In the genomic region with DNA sequence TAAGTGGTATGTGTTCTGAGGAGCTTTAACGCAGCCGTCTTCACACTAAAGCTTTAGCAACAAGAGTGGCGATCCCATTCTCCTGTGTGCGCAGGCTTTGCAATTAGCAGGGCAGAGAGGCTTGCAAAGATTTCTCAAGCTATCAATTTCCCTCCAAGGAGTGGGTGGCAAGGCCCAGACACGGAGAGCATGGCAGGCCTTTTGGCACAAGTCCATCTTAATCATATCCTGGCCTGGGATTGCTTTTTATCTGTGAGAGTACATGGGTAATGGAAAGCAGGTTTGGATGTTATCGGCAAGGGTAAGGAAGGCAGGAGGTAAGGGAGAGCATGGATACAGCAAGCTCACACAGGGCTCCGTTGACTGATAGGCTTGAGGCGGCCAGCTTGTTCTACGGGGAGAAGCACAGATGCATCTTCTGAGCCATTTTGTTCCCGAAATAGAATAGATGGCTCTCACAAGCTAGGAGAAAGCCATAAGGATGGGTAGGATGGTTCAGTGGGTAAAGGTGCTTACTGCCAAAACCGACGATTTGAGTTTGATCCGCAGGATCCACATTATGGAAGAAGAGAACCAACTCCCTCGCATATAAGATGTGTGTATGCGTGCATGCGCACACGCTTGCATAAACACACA, we compare ENCODE assay signal across 10 mouse cellular contexts.
DNase-seq lines count a peak whose midpoint lies in the region; ATAC-seq lines count a peak whose summit lies in the region.
"Had no signal": no experiment of that assay in that cellular context is flagged by ENCODE, and none has a peak within 500 bp of the region (broad histone marks: within the 10 kb centered on the region; RNA-seq: fewer than 3 reads in every experiment).

No protein-coding gene starts in this region.

- H3K27ac ChIP-seq in forebrain, embryonic 10.5 days, result peak overlapping the region; percentile 71; the same call in 1 of the 2 replicates
- H3K27ac ChIP-seq in forebrain, embryonic 16.5 days (ENCODE audit: low read length), result no peak overlapping the region
- peak overlapping the region; percentile 36; the same call in 1 of the 2 replicates for H3K27ac ChIP-seq in limb, embryonic 12.5 days
- H3K27ac ChIP-seq in limb, embryonic 10.5 days, result no peak overlapping the region; the same call in 1 of the 2 replicates
- peak overlapping the region; percentile 55; the same call in 1 of the 2 replicates for H3K27ac ChIP-seq in hindbrain, embryonic 12.5 days
- H3K27ac ChIP-seq in midbrain, embryonic 16.5 days (ENCODE audit: low read length), result 0 out of 2 replicates have a peak overlapping the region, but pooled peaks have one; percentile 1

- H3K4me1 ChIP-seq in forebrain, embryonic 10.5 days, result peaks cover 28% of the 10 kb centered on the region
- H3K4me1 ChIP-seq in forebrain, embryonic 16.5 days (replicated peaks; ENCODE audit: control insufficient read depth, insufficient read depth, low read length), result peaks cover 14% of the 10 kb centered on the region
- H3K4me1 ChIP-seq in limb, embryonic 12.5 days (replicated peaks), result peaks cover 21% of the 10 kb centered on the region
- H3K4me1 ChIP-seq in limb, embryonic 10.5 days, result peaks cover 17% of the 10 kb centered on the region
- peaks cover 19% of the 10 kb centered on the region for H3K4me1 ChIP-seq in hindbrain, embryonic 12.5 days
- peaks cover 4% of the 10 kb centered on the region; the same call in 1 of the 2 replicates for H3K4me1 ChIP-seq in midbrain, embryonic 16.5 days (ENCODE audit: control insufficient read depth, insufficient read depth, low read length)

- no peak for DNase-seq in forebrain, embryonic 10.5 days (ENCODE audit: extremely low spot score, low spot score)
- DNase-seq in limb, embryonic 10.5 days (ENCODE audit: low spot score), result no peak
- DNase-seq in ovary, adult 18-20 months (ENCODE audit: low spot score), result no peak
- no peak for DNase-seq in thymus, postnatal 0 days (ENCODE audit: low spot score)
- DNase-seq: cerebellum, adult 9-10 months; gastrocnemius, postnatal 14 days had no signal

- H3K4me2 ChIP-seq in forebrain, embryonic 16.5 days (ENCODE audit: low read length), result no peak overlapping the region; the same call in 1 of the 2 replicates
- H3K4me2 ChIP-seq in limb, embryonic 12.5 days, result no peak overlapping the region
- no peak overlapping the region for H3K4me2 ChIP-seq in hindbrain, embryonic 12.5 days (replicated peaks)
- H3K4me2 ChIP-seq in midbrain, embryonic 16.5 days (ENCODE audit: low read length), result no peak overlapping the region

- H3K27me3 ChIP-seq in forebrain, embryonic 10.5 days (ENCODE audit: poor library complexity, severe bottlenecking), result no peaks in the 10 kb centered on the region
- H3K27me3 ChIP-seq in forebrain, embryonic 16.5 days (replicated peaks; ENCODE audit: control insufficient read depth, insufficient read depth, low read length), result no peaks in the 10 kb centered on the region
- no peaks in the 10 kb centered on the region for H3K27me3 ChIP-seq in limb, embryonic 12.5 days
- H3K27me3 ChIP-seq in limb, embryonic 10.5 days (ENCODE audit: low read depth, poor library complexity, severe bottlenecking), result no peaks in the 10 kb centered on the region
- H3K27me3 ChIP-seq in hindbrain, embryonic 12.5 days, result no peaks in the 10 kb centered on the region; the same call in 1 of the 2 replicates
- no peaks in the 10 kb centered on the region for H3K27me3 ChIP-seq in midbrain, embryonic 16.5 days (ENCODE audit: control insufficient read depth, insufficient read depth, low read depth, low read length)

- no peaks in the 10 kb centered on the region for H3K36me3 ChIP-seq in forebrain, embryonic 10.5 days (replicated peaks)
- H3K36me3 ChIP-seq in forebrain, embryonic 16.5 days (ENCODE audit: control insufficient read depth, insufficient read depth), result no peaks in the 10 kb centered on the region
- no peaks in the 10 kb centered on the region for H3K36me3 ChIP-seq in limb, embryonic 12.5 days
- no peaks in the 10 kb centered on the region for H3K36me3 ChIP-seq in limb, embryonic 10.5 days
- no peaks in the 10 kb centered on the region for H3K36me3 ChIP-seq in hindbrain, embryonic 12.5 days
- no peaks in the 10 kb centered on the region for H3K36me3 ChIP-seq in midbrain, embryonic 16.5 days (ENCODE audit: control insufficient read depth, insufficient read depth, low read length)

- no peak overlapping the region for H3K9ac ChIP-seq in forebrain, embryonic 16.5 days (replicated peaks; ENCODE audit: low read depth, low read length)
- H3K9ac ChIP-seq in limb, embryonic 12.5 days (replicated peaks), result no peak overlapping the region
- H3K9ac ChIP-seq in hindbrain, embryonic 12.5 days, result no peak overlapping the region
- H3K9ac ChIP-seq in midbrain, embryonic 16.5 days (ENCODE audit: low read depth, low read length), result no peak overlapping the region

- no peak for ATAC-seq in forebrain, embryonic 16.5 days
- ATAC-seq in limb, embryonic 12.5 days (ENCODE audit: insufficient number of reproducible peaks, insufficient read depth, low FRiP score, low TSS enrichment, low read depth), result no peak
- no peak for ATAC-seq in hindbrain, embryonic 12.5 days (ENCODE audit: low FRiP score)
- ATAC-seq in midbrain, embryonic 16.5 days, result no peak

- H3K4me3 ChIP-seq in forebrain, embryonic 10.5 days, result no peak overlapping the region
- H3K4me3 ChIP-seq in forebrain, embryonic 16.5 days (replicated peaks; ENCODE audit: low read length), result no peak overlapping the region
- H3K4me3 ChIP-seq in limb, embryonic 12.5 days (replicated peaks), result no peak overlapping the region
- no peak overlapping the region for H3K4me3 ChIP-seq in limb, embryonic 10.5 days
- H3K4me3 ChIP-seq in hindbrain, embryonic 12.5 days, result no peak overlapping the region
- H3K4me3 ChIP-seq in midbrain, embryonic 16.5 days (ENCODE audit: low read depth, low read length), result no peak overlapping the region

- H3K9me3 ChIP-seq in forebrain, embryonic 10.5 days, result no peaks in the 10 kb centered on the region
- no peaks in the 10 kb centered on the region for H3K9me3 ChIP-seq in forebrain, embryonic 16.5 days (ENCODE audit: control insufficient read depth, low read length)
- H3K9me3 ChIP-seq in limb, embryonic 12.5 days, result no peaks in the 10 kb centered on the region
- no peaks in the 10 kb centered on the region for H3K9me3 ChIP-seq in limb, embryonic 10.5 days (replicated peaks)
- no peaks in the 10 kb centered on the region for H3K9me3 ChIP-seq in hindbrain, embryonic 12.5 days (replicated peaks)
- no peaks in the 10 kb centered on the region for H3K9me3 ChIP-seq in midbrain, embryonic 16.5 days (replicated peaks; ENCODE audit: control insufficient read depth, low read length, poor library complexity, severe bottlenecking)

- 81% methylated on average over 17 of the region's 17 CpGs for WGBS in forebrain, embryonic 10.5 days
- WGBS in forebrain, embryonic 16.5 days, result 61% methylated on average over 17 of the region's 17 CpGs
- WGBS in limb, embryonic 12.5 days, result 80% methylated on average over 17 of the region's 17 CpGs
- WGBS in limb, embryonic 10.5 days, result 87% methylated on average over 17 of the region's 17 CpGs
- 77% methylated on average over 17 of the region's 17 CpGs for WGBS in hindbrain, embryonic 12.5 days
- WGBS in midbrain, embryonic 16.5 days, result 63% methylated on average over 17 of the region's 17 CpGs

Comparison
In these comparisons a context has a peak if more than half of its experiments do, and no peak if none do; other contexts are left out.
1. H3K27ac ChIP-seq: peak in forebrain, embryonic 10.5 days (single experiment), limb, embryonic 12.5 days (single experiment), hindbrain, embryonic 12.5 days (single experiment) and midbrain, embryonic 16.5 days (single experiment); none in forebrain, embryonic 16.5 days (single experiment) and limb, embryonic 10.5 days (single experiment).